Mouse (Mus musculus): ENCODE measurements at regions not wholly inside any gene's neighbourhood (a gene's known extent, or its start where the extent isn't known, plus 50 kb on each side); places are given as distances from the start of the nearest gene placed in this dataset.

- Histone ChIP-seq H3K9me3 (ENCODE audit: control insufficient read depth, low read length) (no peaks in the 10 kb centered on the region), H3K4me1 (replicated peaks; ENCODE audit: control insufficient read depth, insufficient read depth, low read length) (no peaks in the 10 kb centered on the region), H3K4me2 (ENCODE audit: low read length) (no peak overlapping the region), H3K4me3 (replicated peaks; ENCODE audit: low read length) (no peak overlapping the region), H3K27ac (ENCODE audit: low read length) (no peak overlapping the region), H3K9ac (replicated peaks; ENCODE audit: low read depth, low read length) (no peak overlapping the region), H3K36me3 (ENCODE audit: control insufficient read depth, insufficient read depth) (no peaks in the 10 kb centered on the region), H3K27me3 (replicated peaks; ENCODE audit: control insufficient read depth, insufficient read depth, low read length) (no peaks in the 10 kb centered on the region)
- no peak for ATAC-seq
These were observed 194.8 kb upstream of the Mgat4c start for GRCm38 (mm10) chr10:101486504-101486903.

- WGBS: 29% methylated on average over 1 of the region's 1 CpGs
- ATAC-seq: no peak
- Histone ChIP-seq H3K9ac (replicated peaks; ENCODE audit: low read depth, low read length) (no peak overlapping the region), H3K4me2 (ENCODE audit: low read length) (no peak overlapping the region), H3K4me3 (replicated peaks; ENCODE audit: low read length) (no peak overlapping the region), H3K27ac (ENCODE audit: low read length) (no peak overlapping the region), H3K36me3 (ENCODE audit: control insufficient read depth, insufficient read depth) (no peaks in the 10 kb centered on the region), H3K9me3 (ENCODE audit: control insufficient read depth, low read length) (no peaks in the 10 kb centered on the region), H3K27me3 (replicated peaks; ENCODE audit: control insufficient read depth, insufficient read depth, low read length) (no peaks in the 10 kb centered on the region), H3K4me1 (replicated peaks; ENCODE audit: control insufficient read depth, insufficient read depth, low read length) (no peaks in the 10 kb centered on the region)
These were observed 190.8 kb upstream of the Mgat4c start for GRCm38 (mm10) chr10:101490418-101491055.

- Histone ChIP-seq H3K4me2 (ENCODE audit: low read length) (no peak overlapping the region), H3K9me3 (ENCODE audit: control insufficient read depth, low read length) (no peaks in the 10 kb centered on the region), H3K36me3 (ENCODE audit: control insufficient read depth, insufficient read depth) (no peaks in the 10 kb centered on the region), H3K4me3 (replicated peaks; ENCODE audit: low read length) (no peak overlapping the region), H3K27ac (ENCODE audit: low read length) (no peak overlapping the region), H3K9ac (replicated peaks; ENCODE audit: low read depth, low read length) (no peak overlapping the region), H3K27me3 (replicated peaks; ENCODE audit: control insufficient read depth, insufficient read depth, low read length) (no peaks in the 10 kb centered on the region), H3K4me1 (replicated peaks; ENCODE audit: control insufficient read depth, insufficient read depth, low read length) (no peaks in the 10 kb centered on the region)
- ATAC-seq: peak; percentile 69
- 62% methylated on average over 3 of the region's 3 CpGs for WGBS
These were observed 166.2 kb upstream of the Mgat4c start for GRCm38 (mm10) chr10:101515087-101515486.

- H3K4me3 ChIP-seq (replicated peaks; ENCODE audit: low read length): no peak overlapping the region
- H3K27me3 ChIP-seq (replicated peaks; ENCODE audit: control insufficient read depth, insufficient read depth, low read length): no peaks in the 10 kb centered on the region
- no peak overlapping the region for H3K9ac ChIP-seq (replicated peaks; ENCODE audit: low read depth, low read length)
- no peak overlapping the region for H3K4me2 ChIP-seq (ENCODE audit: low read length)
- H3K4me1 ChIP-seq (replicated peaks; ENCODE audit: control insufficient read depth, insufficient read depth, low read length): no peaks in the 10 kb centered on the region
- H3K36me3 ChIP-seq (ENCODE audit: control insufficient read depth, insufficient read depth): no peaks in the 10 kb centered on the region
- peak; percentile 82 for ATAC-seq
- H3K27ac ChIP-seq (ENCODE audit: low read length): no peak overlapping the region
- WGBS: 34% methylated on average over 3 of the region's 3 CpGs
- H3K9me3 ChIP-seq (ENCODE audit: control insufficient read depth, low read length): no peaks in the 10 kb centered on the region
These were observed 164.4 kb upstream of the Mgat4c start for GRCm38 (mm10) chr10:101516930-101517329.

- no peaks in the 10 kb centered on the region for H3K27me3 ChIP-seq (replicated peaks; ENCODE audit: control insufficient read depth, insufficient read depth, low read length)
- no peak overlapping the region for H3K4me2 ChIP-seq (ENCODE audit: low read length)
- H3K4me1 ChIP-seq (replicated peaks; ENCODE audit: control insufficient read depth, insufficient read depth, low read length): no peaks in the 10 kb centered on the region
- no peaks in the 10 kb centered on the region for H3K36me3 ChIP-seq (ENCODE audit: control insufficient read depth, insufficient read depth)
- H3K9me3 ChIP-seq (ENCODE audit: control insufficient read depth, low read length): no peaks in the 10 kb centered on the region
- 46% methylated on average over 2 of the region's 2 CpGs for WGBS
- no peak overlapping the region for H3K9ac ChIP-seq (replicated peaks; ENCODE audit: low read depth, low read length)
- no peak for ATAC-seq
- H3K4me3 ChIP-seq (replicated peaks; ENCODE audit: low read length): no peak overlapping the region
- no peak overlapping the region for H3K27ac ChIP-seq (ENCODE audit: low read length)
These were observed 149.0 kb upstream of the Mgat4c start for GRCm38 (mm10) chr10:101532325-101532724.

- no peak for ATAC-seq
- no peaks in the 10 kb centered on the region for H3K27me3 ChIP-seq (replicated peaks; ENCODE audit: control insufficient read depth, insufficient read depth, low read length)
- WGBS: 71% methylated on average over 1 of the region's 1 CpGs
- no peaks in the 10 kb centered on the region for H3K36me3 ChIP-seq (ENCODE audit: control insufficient read depth, insufficient read depth)
- no peaks in the 10 kb centered on the region for H3K4me1 ChIP-seq (replicated peaks; ENCODE audit: control insufficient read depth, insufficient read depth, low read length)
- no peak overlapping the region for H3K4me2 ChIP-seq (ENCODE audit: low read length)
- H3K27ac ChIP-seq (ENCODE audit: low read length): no peak overlapping the region
- H3K9ac ChIP-seq (replicated peaks; ENCODE audit: low read depth, low read length): no peak overlapping the region
- H3K4me3 ChIP-seq (replicated peaks; ENCODE audit: low read length): no peak overlapping the region
- H3K9me3 ChIP-seq (ENCODE audit: control insufficient read depth, low read length): no peaks in the 10 kb centered on the region
These were observed 137.1 kb upstream of the Mgat4c start for GRCm38 (mm10) chr10:101544203-101544602.

GRCm38 (mm10) chr10:101550645-101551044, 130.6 kb upstream of the Mgat4c start:
- H3K36me3 ChIP-seq (ENCODE audit: control insufficient read depth, insufficient read depth): no peaks in the 10 kb centered on the region
- H3K9me3 ChIP-seq (ENCODE audit: control insufficient read depth, low read length): no peaks in the 10 kb centered on the region
- H3K4me3 ChIP-seq (replicated peaks; ENCODE audit: low read length): no peak overlapping the region
- H3K4me2 ChIP-seq (ENCODE audit: low read length): no peak overlapping the region
- no peak for ATAC-seq
- WGBS: 88% methylated on average over 3 of the region's 3 CpGs
- no peaks in the 10 kb centered on the region for H3K27me3 ChIP-seq (replicated peaks; ENCODE audit: control insufficient read depth, insufficient read depth, low read length)
- no peak overlapping the region for H3K9ac ChIP-seq (replicated peaks; ENCODE audit: low read depth, low read length)
- H3K4me1 ChIP-seq (replicated peaks; ENCODE audit: control insufficient read depth, insufficient read depth, low read length): no peaks in the 10 kb centered on the region
- H3K27ac ChIP-seq (ENCODE audit: low read length): no peak overlapping the region

Measured in forebrain, embryonic 16.5 days (tissue).